Mouse (Mus musculus) lung, postnatal 14 days (tissue): ENCODE measurements at regions not wholly inside any gene's neighbourhood (a gene's known extent, or its start where the extent isn't known, plus 50 kb on each side); places are given as distances from the start of the nearest gene placed in this dataset.
"Not testable (repeated sequence)": the region's sequence is repeated elsewhere in the genome, so short reads cannot be mapped to it uniquely, and the experiment has no call there.

ENCODE experiments used
- DNase-seq: peaks from one replicate; pipeline ENCODE4 v3.0.0; 2021

GRCm38 (mm10) chr16:65312947-65313346 is 207.3 kb upstream of the Htr1f start:
- DNase-seq: no peak

- no peak for DNase-seq
Observed at GRCm38 (mm10) chr16:65315052-65315451, 205.3 kb upstream of the Pou1f1 start.

GRCm38 (mm10) chr16:65332412-65332811 is 187.9 kb upstream of the Pou1f1 start:
- no peak for DNase-seq

GRCm38 (mm10) chr16:65339225-65339624 is 181.1 kb upstream of the Pou1f1 start:
- DNase-seq: no peak

- no peak for DNase-seq
Observed at GRCm38 (mm10) chr16:65359881-65360280, 160.4 kb upstream of the Pou1f1 start.

GRCm38 (mm10) chr16:65369271-65369670 is 151.0 kb upstream of the Pou1f1 start:
- DNase-seq: no peak

GRCm38 (mm10) chr16:65370939-65371338 is 149.4 kb upstream of the Pou1f1 start:
- peak; percentile 7 for DNase-seq

- DNase-seq: no peak
Observed at GRCm38 (mm10) chr16:65376553-65376952, 143.8 kb upstream of the Pou1f1 start.

- DNase-seq: no peak
Observed at GRCm38 (mm10) chr16:65378276-65378675, 142.0 kb upstream of the Pou1f1 start.

- no peak for DNase-seq
Observed at GRCm38 (mm10) chr16:65379939-65380338, 140.4 kb upstream of the Pou1f1 start.

- DNase-seq: no peak
Observed at GRCm38 (mm10) chr16:65403926-65404648, 116.2 kb upstream of the Pou1f1 start.

- DNase-seq: no peak
Observed at GRCm38 (mm10) chr16:65404816-65405215, 115.5 kb upstream of the Pou1f1 start.

- DNase-seq: no peak
Observed at GRCm38 (mm10) chr16:65405824-65406556, 114.3 kb upstream of the Pou1f1 start.

- not testable (repeated sequence) for DNase-seq
Observed at GRCm38 (mm10) chr16:65432046-65432445, 88.3 kb upstream of the Pou1f1 start.

GRCm38 (mm10) chr16:65436076-65436475 is 84.2 kb upstream of the Pou1f1 start:
- DNase-seq: no peak

- DNase-seq: no peak
Observed at GRCm38 (mm10) chr16:65441954-65442353, 78.4 kb upstream of the Pou1f1 start.

GRCm38 (mm10) chr16:65448810-65449209 is 71.5 kb upstream of the Pou1f1 start:
- DNase-seq: peak; percentile 13

- DNase-seq: no peak
Observed at GRCm38 (mm10) chr16:65450706-65451105, 69.6 kb upstream of the Pou1f1 start.

GRCm38 (mm10) chr16:65451885-65452284 is 68.4 kb upstream of the Pou1f1 start:
- DNase-seq: no peak

- not testable (repeated sequence) for DNase-seq
Observed at GRCm38 (mm10) chr16:65456948-65457347, 63.4 kb upstream of the Pou1f1 start.

- no peak for DNase-seq
Observed at GRCm38 (mm10) chr16:65458234-65458633, 62.1 kb upstream of the Pou1f1 start.

GRCm38 (mm10) chr16:65469681-65470080 is 50.6 kb upstream of the Pou1f1 start:
- DNase-seq: no peak
